Mouse (Mus musculus): ENCODE results near the gene Tmem229b. TPM values are rescaled to one million over a fixed set of nuclear protein-coding genes. Genes with fewer than 3 reads are reported as not detected.

Tmem229b gene
- polyA plus RNA-seq (2012; rRNA removed), result 36.3 and 38.9 TPM in 2 replicates

DNA sequence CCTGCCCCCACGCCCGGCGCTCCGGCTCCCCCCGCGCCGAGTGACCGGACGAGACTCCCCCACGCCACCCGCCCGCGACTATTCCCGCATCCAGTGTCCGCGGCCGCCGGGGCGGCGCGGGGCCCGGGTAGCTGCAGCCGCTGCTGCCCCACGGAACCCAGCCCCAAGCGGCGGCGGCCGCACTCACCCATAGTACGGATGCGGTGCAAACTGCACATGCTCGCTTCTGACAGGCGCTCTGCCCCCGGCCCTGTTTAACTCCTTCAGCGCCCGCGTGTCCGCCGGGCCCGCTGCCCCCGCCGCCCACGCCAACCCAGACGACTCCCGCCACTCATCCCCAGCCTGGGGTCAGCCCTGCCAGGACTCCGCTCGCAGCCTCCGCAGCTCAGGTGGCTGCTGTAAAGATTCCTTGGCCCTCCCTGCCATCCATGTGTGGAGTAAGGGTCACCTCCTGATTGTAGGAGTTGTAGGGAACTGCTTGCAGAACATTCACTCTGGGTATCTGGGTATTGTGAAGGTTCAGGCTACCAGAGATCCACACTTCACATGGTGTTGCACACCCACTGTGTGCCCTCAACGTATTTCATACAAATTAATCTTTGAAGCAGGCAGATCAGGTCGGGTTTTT, at the start of gene Tmem229b:
TSS of gene Tmem229b (minus strand) at position 502 of the 628 bp plus-strand sequence.

DNA sequence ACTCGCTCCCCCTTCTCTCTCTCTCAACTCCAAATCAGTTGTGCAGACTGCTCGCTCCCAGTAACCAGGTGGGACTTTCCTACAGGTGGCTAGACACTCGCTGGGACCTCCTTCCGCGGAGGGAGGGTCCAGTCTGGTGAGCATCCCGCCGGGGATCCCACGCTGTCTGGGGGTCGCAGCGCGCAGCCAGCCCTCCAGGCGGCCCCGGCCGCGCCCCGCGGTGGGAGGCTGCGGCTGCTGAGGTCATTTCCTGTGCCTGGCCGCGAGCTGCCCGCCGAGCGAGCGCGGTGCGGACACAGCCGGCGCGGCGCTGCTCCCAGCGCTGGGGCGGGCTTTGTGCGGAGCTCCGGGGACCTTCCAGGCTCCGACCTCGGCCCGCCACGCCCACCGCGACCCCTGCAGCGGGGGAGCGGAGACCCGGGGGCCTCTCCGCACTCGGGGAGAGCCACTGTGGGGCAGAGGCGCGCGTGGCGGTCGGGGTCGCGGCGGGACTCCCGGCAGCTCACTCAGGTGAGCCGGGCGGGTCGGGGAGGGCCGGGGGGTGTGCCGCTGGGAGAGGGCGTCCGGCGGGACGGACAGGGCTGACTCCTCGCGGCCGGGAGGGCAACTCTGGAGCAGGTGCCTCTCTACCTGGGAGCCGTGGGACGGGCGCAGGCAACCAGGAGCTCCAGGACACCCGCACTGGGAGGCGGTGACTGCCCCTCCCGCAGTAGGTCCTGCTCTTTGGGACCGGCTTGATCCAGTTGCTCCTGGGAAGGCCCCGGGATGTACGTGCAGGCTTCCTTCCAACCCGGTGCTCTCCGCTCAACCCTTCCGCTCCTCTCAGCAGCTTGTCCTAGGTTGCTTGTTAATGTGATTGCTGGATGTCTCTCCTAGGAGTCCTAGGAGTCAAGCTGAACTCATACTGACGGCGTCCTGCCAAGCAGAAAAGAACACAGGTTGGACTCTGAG, 21.8 kb upstream of the Tmem229b start, which contains the start of gene Plekhh1:
TSS of gene Plekhh1 (plus strand) at position 253 of the 951 bp plus-strand sequence.

Other genes starting within 250 kb of the Tmem229b start
- 2.7 and 4.3 TPM in 2 replicates for gene Atp6v1d, start 146.0 kb downstream of the Tmem229b start, polyA plus RNA-seq (2012; rRNA removed)
- 6.5 and 7.4 TPM in 2 replicates for gene Eif2s1, start 145.8 kb downstream of the Tmem229b start, polyA plus RNA-seq (2012; rRNA removed)
- 1.6 TPM in 2 replicates for gene Plek2, start 100.7 kb downstream of the Tmem229b start, polyA plus RNA-seq (2012; rRNA removed)
- gene Plekhh1, start 21.5 kb upstream of the Tmem229b start, polyA plus RNA-seq (2012; rRNA removed), result 12.9 and 14.6 TPM in 2 replicates
- 23.3 and 30.3 TPM in 2 replicates for gene Pigh, start 82.0 kb upstream of the Tmem229b start, polyA plus RNA-seq (2012; rRNA removed)
- 5.3 and 5.8 TPM in 2 replicates for gene Arg2, start 123.2 kb upstream of the Tmem229b start, polyA plus RNA-seq (2012; rRNA removed)
- 22.1 and 43.9 TPM in 2 replicates for gene Vti1b, start 165.0 kb upstream of the Tmem229b start, polyA plus RNA-seq (2012; rRNA removed)
- gene Rdh11, start 184.7 kb upstream of the Tmem229b start, polyA plus RNA-seq (2012; rRNA removed), result 15.2 and 18.7 TPM in 2 replicates
- gene Rdh12, start 201.3 kb upstream of the Tmem229b start, polyA plus RNA-seq (2012; rRNA removed), result 0.76 and 0.84 TPM in 2 replicates

Measured in ovary, adult 2 months (tissue).